Mouse (Mus musculus) liver, embryonic 16.5 days (tissue): ENCODE measurements at regions not wholly inside any gene's neighbourhood (a gene's known extent, or its start where the extent isn't known, plus 50 kb on each side); places are given as distances from the start of the nearest gene placed in this dataset.
A peak's percentile ranks its signal among the peaks of the same experiment; 100 is the strongest.

Experiments used
- ATAC-seq: fragments of 200-750 bp; cut with Nextera tagmentation; 2 replicates; pipeline ENCODE4 v1.8.0; 2017; ENCODE audit warnings: low read depth, mild to moderate bottlenecking, moderate number of reproducible peaks, moderate library complexity
- H3K27ac ChIP-seq: fragments of 300-500 bp; sonication (generic); 2 replicates; pipeline ENCODE4 v1.5.1; 2014; ENCODE audit warnings: mild to moderate bottlenecking, low read length
- H3K27me3 ChIP-seq: fragments of 300-500 bp; sonication (generic); 2 replicates; pipeline ENCODE4 v1.6.1; 2014; ENCODE audit warnings: low read depth, low read length, mixed read lengths; ENCODE audit not compliant: control insufficient read depth, insufficient read depth
- H3K36me3 ChIP-seq: fragments of 300-500 bp; sonication (generic); 2 replicates; pipeline ENCODE4 v1.6.1; 2014; ENCODE audit warnings: mild to moderate bottlenecking; ENCODE audit not compliant: control insufficient read depth, insufficient read depth
- H3K4me1 ChIP-seq: fragments of 300-500 bp; sonication (generic); 2 replicates; pipeline ENCODE4 v1.6.1; 2014; ENCODE audit warnings: low read depth, low read length, mixed read lengths; ENCODE audit not compliant: control insufficient read depth
- H3K4me2 ChIP-seq: fragments of 300-500 bp; sonication (generic); 2 replicates; pipeline ENCODE4 v1.6.1; 2014; ENCODE audit warnings: low read depth, low read length, mixed read lengths
- H3K4me3 ChIP-seq: fragments of 300-500 bp; sonication (generic); 2 replicates; pipeline ENCODE4 v1.5.1; 2014; ENCODE audit warnings: low read depth, mild to moderate bottlenecking, low read length
- H3K9ac ChIP-seq: fragments of 300-500 bp; sonication (generic); 2 replicates; pipeline ENCODE4 v1.6.1; 2014; ENCODE audit warnings: low read depth, low read length
- H3K9me3 ChIP-seq: fragments of 300-500 bp; sonication (generic); replicated peaks from 2 replicates; pipeline ENCODE4 v1.6.1; 2016; ENCODE audit warnings: low read length; ENCODE audit not compliant: control insufficient read depth
- WGBS: fragments of 180-500 bp; shearing (Covaris S2); extraction: QIAGEN DNeasy Blood & Tissue Kit; methylation state at CpG from one replicate; pipeline ENCODE4 v1.1.7; 2014; ENCODE audit not compliant: insufficient replicate concordance; 5-methylcytosine and 5-hydroxymethylcytosine counted together

DNA sequence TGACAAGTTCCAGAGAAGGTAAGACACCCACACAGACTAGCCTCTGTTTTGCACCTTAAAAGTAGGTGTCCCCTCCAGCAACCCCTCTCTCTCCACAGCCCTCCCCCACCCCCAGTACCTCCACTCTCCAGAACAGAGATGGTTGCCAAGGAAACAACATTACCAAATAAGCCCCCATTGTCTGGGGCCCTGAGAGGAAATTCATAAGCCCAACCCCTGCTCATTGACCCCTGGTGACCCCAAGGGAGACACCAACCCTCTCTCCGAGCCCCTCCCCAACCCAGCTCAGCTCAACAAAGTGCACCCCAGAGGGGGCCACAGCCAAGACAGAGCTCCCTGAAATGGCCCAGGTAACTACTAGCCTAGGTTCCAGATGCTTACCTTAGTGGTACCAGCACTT lies 96.3 kb downstream of the Cryba4 start:
- 44% methylated on average over 1 of the region's 1 CpGs for WGBS
- peaks cover 11% of the 10 kb centered on the region for H3K27me3 ChIP-seq
- H3K36me3 ChIP-seq: no peaks in the 10 kb centered on the region
- no peaks in the 10 kb centered on the region for H3K9me3 ChIP-seq
- no peak overlapping the region for H3K4me3 ChIP-seq
- ATAC-seq: no peak
- no peak overlapping the region for H3K9ac ChIP-seq
- H3K27ac ChIP-seq: no peak overlapping the region
- no peaks in the 10 kb centered on the region for H3K4me1 ChIP-seq
- H3K4me2 ChIP-seq: no peak overlapping the region

DNA sequence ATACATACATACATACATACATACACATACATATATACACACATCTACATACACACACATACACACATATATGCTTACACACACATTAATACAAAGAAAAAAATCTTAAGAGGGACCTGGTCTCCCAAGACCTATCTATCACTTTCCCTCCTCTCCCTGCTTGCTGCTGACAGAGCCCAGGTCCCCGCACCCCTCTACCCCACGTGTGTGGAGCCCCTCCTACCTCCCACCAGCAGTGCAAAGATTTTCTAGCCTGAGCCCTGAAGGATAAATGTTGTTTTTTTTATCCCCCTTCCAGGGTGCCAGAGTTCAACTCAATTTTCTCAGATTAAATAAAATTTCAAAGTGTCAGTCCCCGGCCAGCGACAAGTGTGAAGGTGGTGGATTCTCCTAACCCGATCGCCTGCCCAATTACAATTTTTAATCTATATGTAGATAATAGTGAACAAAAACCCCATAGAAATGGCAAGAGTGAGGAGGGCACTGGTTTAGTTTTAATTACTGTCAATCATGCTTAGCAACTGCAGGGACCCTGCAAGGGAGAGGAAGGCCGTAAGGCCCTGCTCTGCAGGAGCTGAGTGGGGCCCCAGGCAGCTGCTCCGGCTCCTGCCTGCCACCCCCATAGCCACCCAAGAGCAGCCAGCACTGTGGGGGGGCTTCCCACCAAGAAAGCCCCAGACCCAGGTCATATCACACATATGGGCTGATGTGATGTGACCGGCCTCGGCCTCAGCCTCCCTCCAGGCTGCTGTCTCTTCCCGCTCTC lies 85.7 kb downstream of the Cryba4 start:
- H3K27ac ChIP-seq: no peak overlapping the region
- no peaks in the 10 kb centered on the region for H3K36me3 ChIP-seq
- no peak for ATAC-seq
- H3K9ac ChIP-seq: no peak overlapping the region
- H3K4me2 ChIP-seq: no peak overlapping the region
- H3K4me1 ChIP-seq: no peaks in the 10 kb centered on the region
- no peak overlapping the region for H3K4me3 ChIP-seq
- H3K27me3 ChIP-seq: no peaks in the 10 kb centered on the region
- no peaks in the 10 kb centered on the region for H3K9me3 ChIP-seq
- 73% methylated on average over 11 of the region's 11 CpGs for WGBS

DNA sequence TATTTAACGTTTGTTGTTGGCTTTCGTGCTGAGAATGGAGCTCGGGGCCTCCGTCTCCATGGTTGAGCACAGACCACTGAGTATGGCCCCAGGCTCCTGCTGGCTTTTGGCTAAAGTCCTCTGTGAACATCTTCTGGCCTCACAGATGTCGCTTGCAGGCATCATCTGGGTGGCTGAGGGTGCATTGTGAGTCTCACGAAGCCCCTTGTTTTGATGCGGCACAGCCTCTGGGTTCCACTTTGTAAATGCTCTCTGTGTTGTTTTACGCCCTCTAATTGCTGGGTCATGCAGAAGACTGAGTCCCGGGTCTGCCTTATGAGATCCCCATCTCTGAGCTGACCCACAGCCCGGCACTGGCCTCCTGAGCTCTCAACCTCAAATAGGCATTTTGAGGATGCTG lies 84.5 kb downstream of the Cryba4 start:
- H3K36me3 ChIP-seq: no peaks in the 10 kb centered on the region
- no peak overlapping the region for H3K4me2 ChIP-seq
- H3K27me3 ChIP-seq: no peaks in the 10 kb centered on the region
- H3K4me3 ChIP-seq: no peak overlapping the region
- no peak overlapping the region for H3K9ac ChIP-seq
- 69% methylated on average over 10 of the region's 10 CpGs for WGBS
- no peak overlapping the region for H3K27ac ChIP-seq
- H3K4me1 ChIP-seq: no peaks in the 10 kb centered on the region
- no peak for ATAC-seq
- H3K9me3 ChIP-seq: no peaks in the 10 kb centered on the region

DNA sequence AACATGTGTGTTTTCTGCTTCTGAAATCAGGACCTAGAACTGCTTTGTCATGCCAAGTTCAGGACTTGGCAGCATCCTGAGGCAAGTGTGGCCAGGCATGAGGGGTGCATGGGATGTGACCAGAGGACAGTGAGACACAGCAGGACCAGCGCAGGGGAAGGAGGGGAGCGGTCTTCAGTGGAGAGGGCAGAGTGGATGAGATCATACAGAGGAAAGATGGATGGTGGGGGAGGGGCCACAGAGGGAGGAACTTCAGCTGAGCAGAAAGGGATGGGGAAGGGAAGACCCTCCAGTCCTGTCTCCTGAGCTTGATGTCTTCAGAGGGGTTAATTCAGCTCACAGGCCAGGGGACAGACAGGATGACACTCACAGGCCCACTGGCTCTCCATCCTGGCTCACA lies 81.0 kb downstream of the Cryba4 start:
- Histone ChIP-seq H3K27me3 (no peaks in the 10 kb centered on the region), H3K36me3 (no peaks in the 10 kb centered on the region), H3K9me3 (no peaks in the 10 kb centered on the region), H3K27ac (no peak overlapping the region), H3K4me3 (no peak overlapping the region), H3K4me2 (no peak overlapping the region), H3K4me1 (no peaks in the 10 kb centered on the region), H3K9ac (no peak overlapping the region)
- no peak for ATAC-seq
- 44% methylated on average over 2 of the region's 2 CpGs for WGBS

DNA sequence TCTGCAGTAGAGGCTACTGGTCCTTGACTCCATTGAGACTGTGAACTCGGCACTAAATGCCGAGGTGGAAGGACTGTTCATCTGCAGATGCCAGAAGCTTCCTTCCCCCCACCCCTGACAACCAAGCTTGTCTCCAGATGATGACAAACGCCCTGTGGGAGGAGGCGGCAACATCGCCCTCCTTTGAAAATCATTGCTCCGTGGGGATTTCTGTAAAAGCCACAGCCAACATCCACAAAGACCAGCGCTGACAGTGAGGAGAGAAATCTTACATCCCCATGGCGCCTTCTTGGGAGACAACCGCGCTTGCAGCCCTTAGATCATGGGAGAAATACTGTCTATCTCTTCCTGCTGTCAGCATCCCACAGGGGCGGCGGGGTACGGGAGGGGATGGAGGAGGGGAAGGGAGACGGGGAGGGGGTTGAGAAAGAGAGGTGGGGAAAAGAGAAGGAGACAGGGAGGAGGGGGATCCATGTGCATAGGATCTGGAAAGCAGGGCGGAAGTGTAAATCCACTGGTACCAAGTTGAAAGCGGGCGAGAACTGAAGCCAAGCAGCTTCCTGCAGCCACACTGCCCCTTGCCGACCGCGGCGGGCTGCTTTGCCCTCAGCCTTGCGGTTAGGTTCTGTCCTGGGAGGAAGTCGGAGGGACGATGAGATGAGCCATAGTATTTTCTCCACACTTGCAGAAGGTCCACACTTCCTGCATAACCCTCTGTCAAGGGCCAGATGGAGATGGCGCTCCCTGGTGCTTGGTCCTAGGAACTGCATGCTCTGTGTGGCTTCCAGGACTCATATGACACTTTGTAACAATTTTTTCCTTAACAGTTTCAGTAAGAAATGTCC lies 72.9 kb downstream of the Cryba4 start:
- no peak for ATAC-seq
- Histone ChIP-seq H3K4me3 (no peak overlapping the region), H3K36me3 (no peaks in the 10 kb centered on the region)

DNA sequence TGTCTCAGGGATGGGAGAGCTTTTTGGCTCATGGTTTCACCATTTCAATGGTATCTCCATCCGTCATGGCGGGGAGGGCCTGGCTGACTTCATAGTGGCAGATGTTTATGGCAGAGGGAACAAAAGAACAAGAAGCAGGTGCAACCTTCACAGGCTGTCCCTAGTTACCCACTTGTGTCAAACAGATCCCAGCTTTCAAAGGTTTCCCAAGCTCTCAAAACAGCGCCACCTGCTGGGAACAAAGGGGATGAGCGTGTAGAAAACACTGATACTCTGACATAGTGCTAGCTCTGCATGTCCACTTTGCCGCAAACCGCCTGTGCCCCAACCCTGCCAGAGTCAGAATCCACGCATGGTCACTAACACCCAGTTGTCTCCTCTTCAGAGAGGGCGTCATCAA lies 69.5 kb downstream of the Cryba4 start:
- no peak for ATAC-seq

More for the DNA sequence above, 72.9 kb downstream of the Cryba4 start:
- no peaks in the 10 kb centered on the region for H3K4me1 ChIP-seq
- 5% methylated on average over 25 of the region's 25 CpGs for WGBS
- H3K9me3 ChIP-seq: no peaks in the 10 kb centered on the region
- 0 out of 2 replicates have a peak overlapping the region, but pooled peaks have one; percentile 6 for H3K4me2 ChIP-seq
- no peaks in the 10 kb centered on the region for H3K27me3 ChIP-seq
- H3K9ac ChIP-seq: no peak overlapping the region
- no peak overlapping the region for H3K27ac ChIP-seq

DNA sequence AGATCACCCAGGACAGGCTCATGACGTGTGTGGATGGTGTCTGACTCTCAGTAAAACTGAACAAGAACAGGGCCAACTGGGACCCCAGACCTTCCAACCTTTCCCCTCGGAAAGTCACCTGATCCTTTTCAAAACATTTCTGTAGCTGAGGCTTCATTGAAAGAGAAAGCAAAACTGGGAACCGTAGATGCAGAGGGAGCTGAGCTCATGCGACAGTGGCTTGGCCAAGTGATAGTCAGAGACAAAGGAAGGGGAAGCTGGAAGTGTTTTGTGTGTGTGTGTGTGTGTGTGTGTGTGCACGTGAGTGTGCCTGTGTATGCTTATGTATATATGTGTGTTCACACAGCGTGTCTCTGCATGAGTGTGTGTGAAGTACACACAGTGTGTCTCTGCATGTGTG lies 56.7 kb downstream of the Cryba4 start:
- Histone ChIP-seq H3K9me3 (no peaks in the 10 kb centered on the region), H3K4me3 (no peak overlapping the region), H3K27ac (no peak overlapping the region), H3K9ac (no peak overlapping the region), H3K4me1 (no peaks in the 10 kb centered on the region), H3K27me3 (no peaks in the 10 kb centered on the region), H3K36me3 (no peaks in the 10 kb centered on the region), H3K4me2 (no peak overlapping the region)
- no peak for ATAC-seq
- WGBS: 40% methylated on average over 6 of the region's 6 CpGs

More for the DNA sequence above, 69.5 kb downstream of the Cryba4 start:
- Histone ChIP-seq H3K36me3 (no peaks in the 10 kb centered on the region), H3K9ac (no peak overlapping the region), H3K4me1 (no peaks in the 10 kb centered on the region), H3K4me2 (no peak overlapping the region), H3K27ac (no peak overlapping the region), H3K27me3 (no peaks in the 10 kb centered on the region), H3K9me3 (no peaks in the 10 kb centered on the region), H3K4me3 (no peak overlapping the region)
- WGBS: 38% methylated on average over 8 of the region's 8 CpGs
